Mouse (Mus musculus) liver, adult 2 months (tissue): ENCODE measurements at regions not wholly inside any gene's neighbourhood (a gene's known extent, or its start where the extent isn't known, plus 50 kb on each side); places are given as distances from the start of the nearest gene placed in this dataset.

Experiments used
- CTCF ChIP-seq: fragments of 200-500 bp; IDR thresholded peaks from 2 replicates; pipeline ENCODE4 v1.5.1; 2011; ENCODE audit warnings: low read depth, low read length, control low read depth
- POLR2A ChIP-seq: fragments of 200-500 bp; IDR thresholded peaks from 2 replicates; pipeline ENCODE4 v1.6.1; 2011; ENCODE audit warnings: low read length, control low read depth; ENCODE audit not compliant: insufficient read depth; ENCODE audit errors: extremely low read depth

DNA sequence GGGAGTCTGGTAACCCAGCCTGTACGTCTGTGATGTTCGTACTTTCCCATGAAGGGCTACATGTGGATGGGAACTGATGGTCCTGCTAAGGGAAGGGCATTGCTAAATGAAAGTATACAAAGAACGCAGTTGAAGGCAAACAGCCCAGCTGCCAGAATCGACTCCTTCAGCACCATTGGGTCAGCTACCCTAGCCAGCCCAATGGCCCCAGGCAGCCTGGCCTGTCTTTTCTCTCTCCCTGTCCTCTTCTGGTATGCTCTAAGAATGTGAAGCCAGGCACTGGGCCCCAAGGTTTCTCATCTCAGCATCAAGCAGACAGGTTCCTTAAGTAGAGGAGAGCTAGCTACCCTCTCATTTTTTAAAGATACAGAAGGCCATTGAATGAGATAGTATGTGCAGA, 57.7 kb upstream of the Flt1 start:
- TF ChIP-seq CTCF (no peak), POLR2A (no peak)
